Mouse (Mus musculus): Measurements from ENCODE around the gene Gpr34. TPM values are rescaled to one million over a fixed set of nuclear protein-coding genes. Genes with fewer than 3 reads are reported as not detected.

The Gpr34 gene
- polyA plus RNA-seq, 1 experiment from 2014 or later: 2.7 TPM

- ATAC-seq (ENCODE audit: low read depth) (no peak), DNase-seq (ENCODE audit: low spot score) (no peak)
- WGBS: 57% methylated on average over 2 of the region's 2 CpGs
Measured at GRCm38 (mm10) chrX:13688356-13688755, 56.5 kb downstream of the Gpr34 start.

More at GRCm38 (mm10) chrX:13688356-13688755, 56.5 kb downstream of the Gpr34 start:
- H3K4me1 ChIP-seq (ENCODE audit: control insufficient read depth, insufficient read depth, low read length): no peaks in the 10 kb centered on the region
- H3K36me3 ChIP-seq (ENCODE audit: control insufficient read depth, insufficient read depth, low read length): no peaks in the 10 kb centered on the region
- H3K4me2 ChIP-seq (ENCODE audit: low read depth, low read length): no peak overlapping the region
- H3K9me3 ChIP-seq (ENCODE audit: control insufficient read depth, low read length): no peaks in the 10 kb centered on the region
- H3K27ac ChIP-seq (replicated peaks; ENCODE audit: low read depth, low read length): no peak overlapping the region
- no peak overlapping the region for H3K9ac ChIP-seq (ENCODE audit: low read depth, low read length)
- no peaks in the 10 kb centered on the region for H3K27me3 ChIP-seq (replicated peaks; ENCODE audit: control insufficient read depth, insufficient read depth, low read length)
- no peak overlapping the region for H3K4me3 ChIP-seq (ENCODE audit: low read depth, low read length)

Small RNAs within 50 kb of the gene (microRNA-seq; reads per million reads assigned to microRNA genes)
- gene Gm25246 (ENCODE audit: borderline number of aligned reads): not detected

Other genes starting within 250 kb of the Gpr34 start
- gene Nyx, start 166.0 kb upstream of the Gpr34 start, polyA plus RNA-seq (2014; fragmentation: Nextera tagmentation; extraction: Ambion mirVana): 0.03 and 0.04 TPM in 2 replicates
- gene Gpr82, start 29.3 kb downstream of the Gpr34 start, polyA plus RNA-seq (2014; fragmentation: Nextera tagmentation; extraction: Ambion mirVana): 0.07 and 0.39 TPM in 2 replicates
- gene Cask, start 219.3 kb downstream of the Gpr34 start, polyA plus RNA-seq (2014; fragmentation: Nextera tagmentation; extraction: Ambion mirVana): 19.3 and 20.1 TPM in 2 replicates

Data from embryonic facial prominence, embryonic 14.5 days (tissue).